8 mouse cellular contexts compared by ENCODE assay signal in the genomic region with DNA sequence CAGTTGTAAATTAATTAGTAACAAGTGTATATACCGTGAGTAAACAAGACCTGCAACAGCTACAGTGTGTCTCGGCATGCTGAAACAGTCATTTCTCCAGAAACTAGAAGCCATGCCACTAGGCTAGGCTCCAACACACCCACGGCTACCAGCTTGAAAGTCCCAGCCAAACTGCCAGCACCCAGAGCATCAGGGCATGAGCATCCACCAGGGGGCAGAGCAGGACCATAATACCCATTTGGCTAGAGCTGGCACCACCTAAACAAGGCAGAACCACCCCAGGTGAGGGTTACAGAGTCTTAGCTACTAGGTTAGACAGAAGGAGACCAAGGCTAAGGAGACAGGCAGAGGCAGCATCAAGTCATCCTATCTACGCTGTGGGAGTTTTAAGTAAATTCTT. TPM values are rescaled to one million over a fixed set of nuclear protein-coding genes. Genes with fewer than 3 reads are reported as not detected.
DNase-seq lines count a peak whose midpoint lies in the region; ATAC-seq and TF ChIP-seq lines count a peak whose summit lies in the region.

No protein-coding gene starts in this region.

- intact Hi-C loops in left cerebral cortex, postnatal 36 days (cut with DNase I), result loop anchor here (1.0 to 5.0 kb wide), 3 partner anchors 75 to 200 kb away; a partner anchor contains a TSS

- no peaks in the 10 kb centered on the region for H3K4me1 ChIP-seq in heart, embryonic 11.5 days (ENCODE audit: control insufficient read depth, insufficient read depth, low read length)
- H3K4me1 ChIP-seq in intestine, postnatal 0 days (replicated peaks; ENCODE audit: control insufficient read depth, insufficient read depth, low read length), result no peaks in the 10 kb centered on the region

- no peak overlapping the region for H3K9ac ChIP-seq in heart, embryonic 11.5 days (ENCODE audit: low read depth, low read length)
- H3K9ac ChIP-seq in intestine, postnatal 0 days (ENCODE audit: low read depth, low read length), result no peak overlapping the region

- 16% methylated on average over 4 of the region's 4 CpGs for WGBS in heart, embryonic 11.5 days (ENCODE audit: insufficient replicate concordance)
- WGBS in intestine, postnatal 0 days, result 19% methylated on average over 4 of the region's 4 CpGs

- peaks cover 12% of the 10 kb centered on the region; the same call in 1 of the 2 replicates for H3K27me3 ChIP-seq in heart, embryonic 11.5 days (ENCODE audit: control insufficient read depth, insufficient read depth, low read length)
- H3K27me3 ChIP-seq in intestine, postnatal 0 days (replicated peaks; ENCODE audit: control insufficient read depth, insufficient read depth, low read length), result no peaks in the 10 kb centered on the region

- peak; percentile 95 for TF ChIP-seq CTCF in intestine, postnatal 0 days (IDR thresholded peaks at IDR 0.05; ENCODE audit: low read depth)

- DNase-seq in heart, adult 18-20 months, result peak; percentile 63 to 89
- DNase-seq in cerebellum, postnatal 14 days, result peak; percentile 95 to 97
- peak; percentile 58 for DNase-seq in gastrocnemius, adult 18-20 months (ENCODE audit: low spot score)
- peak; percentile 82 to 86 for DNase-seq in left cerebral cortex, postnatal 36 days (ENCODE audit: low spot score in 2 of 2)
- DNase-seq in natural killer cell, adult 2 months (ENCODE audit: low spot score in 2 of 2), result peak; percentile 28 to 68
- peak; percentile 70 to 85 for DNase-seq in spleen, postnatal 4 days (ENCODE audit: low spot score in 2 of 2)

- no peaks in the 10 kb centered on the region for H3K36me3 ChIP-seq in heart, embryonic 11.5 days (ENCODE audit: control insufficient read depth, insufficient read depth, low read length)
- H3K36me3 ChIP-seq in intestine, postnatal 0 days (ENCODE audit: control insufficient read depth, insufficient read depth), result no peaks in the 10 kb centered on the region

- no peak overlapping the region for H3K4me2 ChIP-seq in heart, embryonic 11.5 days
- no peak overlapping the region for H3K4me2 ChIP-seq in intestine, postnatal 0 days (replicated peaks; ENCODE audit: low read depth)

- no peak for ATAC-seq in heart, embryonic 11.5 days (replicated peaks; ENCODE audit: insufficient number of reproducible peaks, low FRiP score, low TSS enrichment)
- peak; percentile 43; the same call in 1 of the 2 replicates for ATAC-seq in intestine, postnatal 0 days

- no peaks in the 10 kb centered on the region for H3K9me3 ChIP-seq in heart, embryonic 11.5 days (replicated peaks; ENCODE audit: control insufficient read depth, low read length)
- no peaks in the 10 kb centered on the region for H3K9me3 ChIP-seq in intestine, postnatal 0 days (ENCODE audit: control insufficient read depth)

- no peak overlapping the region for H3K4me3 ChIP-seq in heart, embryonic 11.5 days (ENCODE audit: low read depth, low read length)
- no peak overlapping the region for H3K4me3 ChIP-seq in intestine, postnatal 0 days (ENCODE audit: low read depth, low read length)

- no peak overlapping the region for H3K27ac ChIP-seq in heart, embryonic 11.5 days (ENCODE audit: low read depth, low read length)
- H3K27ac ChIP-seq in intestine, postnatal 0 days (ENCODE audit: low read depth, low read length), result no peak overlapping the region

RNA-seq across cellular contexts. Expression of a gene that starts 55.6 kb away (rescaled TPM):
- total RNA-seq in heart, adult 18-20 months (2021), result under 1 TPM; 0.37 to 0.51 TPM
- 0.04 and 0.10 TPM in 2 replicates for polyA plus RNA-seq in heart, embryonic 11.5 days (2014; fragmentation: Nextera tagmentation; extraction: Ambion mirVana)
- total RNA-seq in gastrocnemius, adult 18-20 months (2021), result under 1 TPM; 0.05 to 0.19 TPM
- polyA plus RNA-seq in intestine, postnatal 0 days (2015; fragmentation: Nextera tagmentation; extraction: Ambion mirVana), result 0.04 and 0.05 TPM in 2 replicates
- 10 to 100 TPM; 12.7 to 14.7 TPM for total RNA-seq in left cerebral cortex, postnatal 36 days (2021)

Comparison
In these comparisons a context has a peak if more than half of its experiments do, and no peak if none do; other contexts are left out.
1. RNA of a gene that starts 55.6 kb away (total RNA-seq): 12.7 to 14.7 TPM in left cerebral cortex, postnatal 36 days; 0.37 to 0.51 TPM in heart, adult 18-20 months and 0.05 to 0.19 TPM in gastrocnemius, adult 18-20 months; every median in the first group is over 4 times any median in the second.
2. Peak in every context shown above with its lines, with median percentiles within 50 percentile points of each other: DNase-seq.